Mouse (Mus musculus): ENCODE measurements around the gene Slc30a1.

The Slc30a1 gene

DNA sequence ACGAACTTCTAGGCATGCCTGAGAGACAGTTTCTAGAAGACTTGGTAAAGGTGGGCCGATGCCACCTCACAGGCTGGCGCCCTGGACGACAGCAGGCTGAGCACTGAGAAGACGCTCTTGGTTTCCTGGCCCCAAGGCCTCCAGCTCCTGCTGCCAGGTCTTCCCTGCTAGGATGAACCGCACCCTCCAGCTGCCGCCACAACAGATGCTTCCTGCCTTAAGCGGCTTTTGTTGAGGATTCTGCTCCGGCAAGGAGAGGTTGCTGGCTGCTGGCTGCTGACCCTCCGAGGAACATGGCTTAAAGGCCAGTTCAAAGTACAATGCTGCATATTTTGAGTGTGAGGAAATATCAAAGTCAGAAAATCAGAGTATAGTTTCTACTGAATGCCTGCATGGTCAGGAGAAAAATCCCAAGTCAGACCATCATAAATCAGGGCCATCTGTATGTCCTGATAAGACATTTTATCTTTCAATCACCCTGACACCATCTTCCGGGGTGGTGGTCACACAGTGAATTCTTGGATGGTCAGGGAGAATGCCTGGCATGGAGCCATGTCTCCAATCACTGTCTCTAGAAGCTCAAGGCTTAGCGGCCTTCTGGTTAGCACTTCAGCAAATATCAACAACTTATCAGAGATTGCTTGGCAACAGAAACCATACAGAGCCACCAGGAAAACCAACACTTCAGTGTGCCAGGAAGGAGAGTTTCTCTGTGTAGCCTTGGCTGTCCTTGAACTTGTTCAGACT lies 9.6 kb upstream of the Slc30a1 start:
- WGBS, result 77% methylated on average over 12 of the region's 12 CpGs

DNA sequence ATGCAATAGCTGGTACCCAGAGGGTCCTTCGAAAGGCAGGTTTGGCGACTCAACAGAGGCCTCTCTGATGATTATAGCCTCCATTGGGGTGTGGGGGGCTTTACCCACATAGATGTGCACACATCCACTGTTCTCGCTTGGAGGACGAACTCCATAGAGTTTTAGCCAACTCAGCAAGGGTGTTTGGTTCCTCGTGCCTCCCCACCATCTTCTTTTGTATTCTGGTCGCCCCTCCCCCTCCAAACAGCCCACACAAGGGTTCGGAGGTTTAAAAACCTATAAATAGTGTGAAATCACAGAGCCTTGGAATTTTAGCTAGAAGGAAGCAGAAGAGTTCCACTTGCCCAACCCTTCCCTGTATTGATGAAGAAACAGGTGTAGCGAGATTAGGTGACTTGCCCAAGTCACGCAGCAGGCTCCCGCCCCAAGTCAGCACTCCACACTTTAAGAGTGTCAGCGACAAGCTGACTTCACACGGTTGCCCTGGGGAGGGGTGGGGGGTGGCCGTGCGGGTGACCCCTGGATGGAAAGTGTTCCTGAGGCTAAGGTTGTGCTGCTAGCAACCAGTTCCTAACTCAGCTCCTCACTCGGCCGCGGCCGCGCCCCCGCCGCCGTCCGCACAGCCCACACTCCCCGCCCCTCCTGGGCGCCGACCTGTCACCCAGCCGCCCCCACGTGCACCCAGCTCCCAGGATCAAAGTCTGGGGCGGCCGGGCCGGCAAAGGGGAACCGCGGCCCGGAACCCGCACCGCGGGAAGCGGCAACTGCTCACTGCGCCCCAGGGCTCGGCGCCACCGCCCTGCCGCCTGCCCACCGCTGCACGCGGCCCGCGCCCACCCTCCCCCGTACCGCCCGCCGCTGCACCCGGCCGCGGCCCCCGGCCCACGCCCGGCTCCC lies 682 bp upstream of the Slc30a1 start:
- 5% methylated on average over 39 of the region's 58 CpGs for WGBS

DNA sequence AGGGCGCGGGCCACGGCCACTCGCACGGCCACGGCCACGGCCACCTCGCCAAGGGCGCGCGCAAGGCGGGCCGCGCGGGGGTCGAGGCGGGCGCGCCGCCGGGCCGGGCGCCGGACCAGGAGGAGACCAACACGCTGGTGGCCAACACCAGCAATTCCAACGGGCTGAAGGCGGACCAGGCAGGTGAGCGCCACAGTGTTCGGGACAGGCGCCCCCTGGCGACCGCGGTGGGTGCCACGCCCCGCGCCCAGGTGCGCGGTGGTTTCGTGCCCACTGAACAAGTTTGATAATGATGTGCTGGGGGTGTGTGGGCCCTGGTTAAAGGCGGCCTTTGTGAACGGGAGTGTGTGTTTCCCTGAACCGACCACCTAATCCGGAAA lies 854 bp downstream of the Slc30a1 start:
- under 1% methylated on average over 43 of the region's 43 CpGs for WGBS

DNA sequence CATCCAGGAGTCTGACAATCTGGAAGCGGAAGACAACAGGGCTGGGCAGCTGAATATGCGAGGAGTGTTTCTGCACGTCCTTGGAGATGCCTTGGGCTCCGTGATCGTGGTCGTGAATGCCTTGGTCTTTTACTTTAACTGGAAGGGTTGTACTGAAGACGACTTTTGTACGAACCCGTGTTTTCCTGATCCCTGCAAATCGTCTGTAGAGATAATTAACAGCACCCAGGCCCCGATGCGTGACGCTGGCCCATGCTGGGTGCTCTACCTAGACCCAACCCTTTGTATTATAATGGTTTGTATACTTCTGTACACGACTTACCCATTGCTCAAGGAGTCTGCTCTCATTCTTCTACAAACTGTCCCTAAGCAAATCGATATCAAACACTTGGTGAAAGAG lies 2.3 kb downstream of the Slc30a1 start:
- WGBS, result 79% methylated on average over 15 of the region's 15 CpGs

DNA sequence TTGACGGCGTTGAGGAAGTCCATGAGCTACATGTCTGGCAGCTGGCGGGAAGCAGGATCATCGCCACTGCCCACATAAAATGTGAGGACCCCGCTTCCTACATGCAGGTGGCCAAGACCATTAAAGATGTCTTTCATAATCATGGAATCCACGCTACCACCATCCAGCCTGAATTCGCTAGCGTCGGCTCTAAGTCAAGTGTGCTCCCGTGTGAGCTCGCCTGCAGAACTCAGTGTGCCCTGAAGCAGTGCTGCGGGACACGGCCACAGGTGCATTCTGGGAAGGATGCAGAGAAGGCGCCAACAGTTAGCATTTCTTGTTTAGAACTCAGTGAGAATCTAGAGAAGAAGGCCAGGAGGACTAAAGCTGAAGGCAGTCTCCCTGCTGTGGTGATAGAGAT lies 2.7 kb downstream of the Slc30a1 start:
- WGBS, result 80% methylated on average over 14 of the region's 14 CpGs

DNA sequence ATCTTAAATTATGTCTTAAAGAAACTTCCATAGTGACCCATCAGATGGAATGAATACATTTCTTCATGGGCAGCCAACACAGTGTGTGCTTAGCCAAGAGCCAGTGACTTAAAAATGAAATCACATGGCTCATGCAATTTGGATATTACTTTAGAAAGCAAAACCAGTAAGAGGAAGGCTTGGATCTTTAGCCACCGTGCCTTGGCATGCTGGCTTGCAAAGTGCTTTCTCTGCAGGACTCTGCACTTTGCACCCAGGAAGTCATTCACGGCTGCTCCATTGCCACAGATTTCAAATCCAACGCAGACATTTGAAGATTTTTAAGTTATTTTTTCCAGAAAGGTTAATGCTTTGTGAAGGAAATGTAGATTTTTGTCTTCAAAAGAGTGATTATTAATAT lies 4.1 kb downstream of the Slc30a1 start:
- WGBS, result 46% methylated on average over 3 of the region's 3 CpGs

DNA sequence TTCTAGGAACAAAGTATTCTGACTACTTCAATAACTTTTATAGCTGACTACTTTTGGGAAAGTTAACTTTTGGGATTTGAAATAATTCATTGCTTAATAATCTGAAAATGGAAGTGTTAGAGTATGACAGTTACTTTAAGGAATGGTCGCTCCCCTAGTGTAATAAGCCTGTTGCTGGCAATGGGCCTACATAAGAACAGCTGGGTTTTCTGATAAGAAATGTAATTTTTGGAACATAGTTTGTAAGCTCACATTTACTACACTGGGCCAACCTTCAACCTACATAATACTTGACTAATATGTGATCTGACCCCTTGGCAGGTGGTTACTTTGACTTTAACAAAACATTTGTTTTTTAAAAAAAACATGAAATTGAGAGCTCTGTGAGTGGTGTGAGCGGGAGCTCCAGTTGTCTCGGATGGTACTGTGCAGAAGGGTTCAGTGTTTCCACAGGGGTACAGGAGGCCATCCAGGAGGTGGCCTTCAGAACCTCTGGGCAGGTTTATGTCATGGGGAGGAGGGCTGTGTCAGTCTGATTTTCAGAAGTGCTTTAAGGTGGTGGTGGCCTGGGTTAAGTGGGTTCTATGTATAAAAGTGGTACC lies 4.6 kb downstream of the Slc30a1 start:
- WGBS, result 60% methylated on average over 3 of the region's 3 CpGs

DNA sequence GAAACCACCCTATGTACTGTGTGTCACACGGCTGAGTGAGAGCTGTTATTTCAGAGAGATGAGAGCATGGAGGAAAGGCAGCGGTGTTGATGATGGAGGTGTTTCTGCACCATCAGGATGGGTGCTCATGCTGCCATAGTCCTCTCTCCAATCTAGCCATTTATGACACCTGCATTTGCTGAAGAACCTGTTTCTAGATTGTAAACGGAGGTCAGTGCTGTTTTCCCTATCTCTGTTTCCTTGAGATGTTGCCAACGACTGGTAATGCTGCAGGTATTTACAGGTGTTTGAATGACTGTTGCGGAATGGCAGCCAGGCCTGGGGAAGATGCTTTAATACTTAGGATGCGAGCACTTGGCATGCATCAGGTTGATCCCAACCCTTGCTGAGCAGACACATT lies 8.1 kb downstream of the Slc30a1 start:
- WGBS, result 85% methylated on average over 6 of the region's 6 CpGs

DNA sequence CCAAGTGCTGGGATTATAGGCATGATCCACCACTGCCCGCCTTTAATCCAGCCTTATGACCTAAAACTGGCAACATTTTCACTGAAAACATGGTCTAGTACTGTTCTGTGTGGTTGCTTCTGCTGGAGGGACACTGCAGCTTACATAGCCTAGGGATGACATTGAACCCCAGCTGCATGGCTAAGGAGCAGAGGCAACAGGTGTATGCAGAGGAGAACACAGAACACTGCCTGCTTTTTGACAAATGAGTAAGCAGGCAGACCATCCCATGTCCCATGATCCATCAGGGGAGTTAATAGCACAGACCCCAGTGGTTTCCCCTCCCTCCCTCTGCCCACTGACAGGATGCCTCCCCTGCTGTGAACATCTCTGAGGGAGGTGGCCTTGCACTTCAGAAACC lies 9.0 kb downstream of the Slc30a1 start:
- 79% methylated on average over 1 of the region's 1 CpGs for WGBS

DNA sequence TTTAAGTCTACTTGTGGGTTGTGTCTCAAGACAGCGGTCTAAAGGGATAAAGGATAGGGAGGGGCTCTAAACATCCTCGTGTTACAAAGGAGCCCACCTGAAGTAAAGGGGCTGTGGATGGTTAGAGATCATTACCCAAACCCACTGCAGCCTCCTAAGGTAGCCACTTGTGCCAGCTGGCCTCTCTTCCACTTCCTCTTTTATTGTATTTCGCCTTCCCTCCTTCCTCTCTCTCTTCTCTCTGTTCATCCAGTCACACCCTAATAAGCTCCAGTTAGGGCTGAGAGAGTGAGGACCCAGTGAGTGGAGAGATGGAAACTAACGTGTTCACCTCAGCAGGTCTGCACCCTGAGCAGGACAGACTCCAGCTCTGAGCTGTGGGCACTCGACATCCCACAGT lies 10.3 kb downstream of the Slc30a1 start:
- WGBS, result 71% methylated on average over 5 of the region's 5 CpGs

DNA sequence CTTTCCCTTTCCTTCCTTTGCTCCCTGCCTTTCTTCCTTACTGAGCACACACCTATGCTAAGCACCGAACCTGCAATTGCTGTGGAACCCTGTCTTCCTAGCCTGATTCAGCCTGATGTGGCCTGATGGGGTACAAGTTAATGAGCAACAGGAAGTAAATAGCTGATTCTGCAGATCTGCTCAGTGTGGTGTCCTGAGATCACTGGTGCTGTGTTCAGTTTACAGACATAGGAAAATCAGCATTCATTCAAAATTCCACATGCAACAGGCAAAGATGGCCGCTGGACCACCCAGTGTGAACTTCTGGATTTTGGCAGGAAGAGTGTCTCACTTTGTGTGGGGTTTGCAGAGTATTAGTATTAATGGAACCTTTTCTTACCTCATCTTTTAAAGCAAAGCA lies 12.8 kb downstream of the Slc30a1 start:
- WGBS, result 84% methylated on average over 2 of the region's 2 CpGs

DNA sequence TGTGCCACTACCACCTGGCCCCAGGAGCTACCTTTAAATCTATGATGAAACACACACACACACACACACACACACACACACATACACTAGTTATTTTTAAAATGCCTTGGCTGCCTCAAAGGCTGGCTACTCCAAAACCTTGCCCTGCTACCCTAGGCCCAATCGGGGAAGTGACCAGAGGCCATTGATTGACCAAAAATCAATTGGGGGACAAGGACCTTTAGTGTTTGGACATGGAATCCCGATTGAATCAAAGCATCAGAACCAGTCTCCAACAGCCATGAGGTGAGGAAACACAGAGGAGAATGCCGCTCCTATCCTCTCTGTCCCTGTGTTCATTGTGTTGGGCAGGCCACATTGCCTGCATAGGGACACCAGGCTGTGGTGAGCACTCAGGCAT lies 15.1 kb downstream of the Slc30a1 start:
- WGBS, result 93% methylated on average over 3 of the region's 3 CpGs

DNA sequence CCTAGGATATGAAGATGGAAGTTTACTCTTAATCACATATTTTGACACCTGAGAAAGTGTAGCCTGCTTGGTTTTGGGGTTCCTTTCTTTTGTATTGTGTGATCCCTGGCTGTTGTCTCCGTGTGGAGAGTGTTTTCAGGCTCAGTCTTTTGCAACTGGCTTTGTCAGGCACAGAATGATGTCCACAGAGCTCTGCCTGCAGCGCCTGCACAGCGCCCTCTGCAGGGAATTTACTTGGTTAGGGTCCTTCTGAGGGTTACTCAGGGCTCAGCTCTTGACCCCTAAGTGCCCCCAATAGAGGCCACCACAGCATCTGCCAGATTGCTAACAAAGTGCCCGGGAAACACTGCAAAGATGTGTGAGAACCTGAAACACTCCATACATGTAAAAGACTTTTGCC lies 18.9 kb downstream of the Slc30a1 start:
- WGBS, result 71% methylated on average over 4 of the region's 4 CpGs

DNA sequence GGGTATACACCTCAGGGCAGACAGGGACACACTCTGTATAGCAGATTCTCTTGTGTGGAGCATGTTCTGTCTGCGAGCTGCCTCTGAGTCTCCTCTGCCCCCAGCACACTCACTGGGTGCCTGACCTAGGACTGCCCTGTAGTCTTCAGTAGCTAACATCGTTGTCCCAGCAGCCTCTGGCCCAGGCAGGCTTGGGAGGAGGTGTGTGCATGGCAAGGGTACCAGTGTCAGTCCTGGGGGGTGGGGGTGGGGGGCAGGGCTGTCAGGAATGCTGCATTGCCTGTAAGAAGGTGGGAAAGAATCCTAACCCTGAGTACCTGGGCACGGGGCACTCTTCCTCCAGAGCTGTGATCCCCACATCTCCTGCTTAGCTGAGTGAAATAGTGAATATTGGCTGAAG lies 20.1 kb downstream of the Slc30a1 start:
- 80% methylated on average over 3 of the region's 3 CpGs for WGBS

DNA sequence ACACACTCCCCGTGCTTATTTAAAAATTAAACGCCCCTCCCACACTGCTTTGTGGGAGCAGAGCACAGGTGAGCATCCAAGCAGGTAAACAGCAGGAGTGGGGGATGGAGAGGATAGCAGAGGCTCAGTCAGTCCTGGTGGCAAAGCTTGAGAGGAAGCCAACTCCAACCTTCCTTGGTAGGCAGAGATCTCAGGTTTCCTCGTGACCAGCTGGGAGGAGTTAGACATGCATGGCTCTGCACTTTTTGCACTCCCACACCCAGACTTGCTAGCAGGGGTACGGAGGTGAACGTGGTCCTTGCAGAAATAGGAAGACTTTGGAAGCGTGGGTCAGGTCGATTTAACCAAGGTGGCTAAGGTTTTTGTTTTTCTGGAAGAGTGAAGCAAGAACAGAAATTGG lies 21.8 kb downstream of the Slc30a1 start:
- WGBS, result 76% methylated on average over 7 of the region's 7 CpGs

DNA sequence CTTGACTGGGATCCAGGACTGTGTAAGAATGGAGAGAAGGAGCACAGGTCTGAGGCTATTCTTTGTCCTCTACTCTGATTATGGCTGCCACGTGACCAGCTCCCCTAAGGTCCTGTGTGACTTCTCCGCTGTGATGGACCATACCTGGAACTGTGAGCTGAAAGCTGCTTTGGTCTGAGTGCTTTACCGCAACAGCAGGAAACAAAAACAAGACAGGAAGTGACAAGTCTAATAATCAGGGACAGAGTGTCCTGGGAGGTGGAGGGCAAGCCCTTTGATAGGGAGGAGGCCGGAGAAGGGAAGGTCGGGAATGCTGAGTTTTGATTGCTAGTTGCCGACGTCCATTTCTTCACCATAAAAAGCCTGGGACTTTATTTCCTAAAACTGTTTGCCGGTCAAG lies 22.5 kb downstream of the Slc30a1 start:
- 77% methylated on average over 8 of the region's 8 CpGs for WGBS

DNA sequence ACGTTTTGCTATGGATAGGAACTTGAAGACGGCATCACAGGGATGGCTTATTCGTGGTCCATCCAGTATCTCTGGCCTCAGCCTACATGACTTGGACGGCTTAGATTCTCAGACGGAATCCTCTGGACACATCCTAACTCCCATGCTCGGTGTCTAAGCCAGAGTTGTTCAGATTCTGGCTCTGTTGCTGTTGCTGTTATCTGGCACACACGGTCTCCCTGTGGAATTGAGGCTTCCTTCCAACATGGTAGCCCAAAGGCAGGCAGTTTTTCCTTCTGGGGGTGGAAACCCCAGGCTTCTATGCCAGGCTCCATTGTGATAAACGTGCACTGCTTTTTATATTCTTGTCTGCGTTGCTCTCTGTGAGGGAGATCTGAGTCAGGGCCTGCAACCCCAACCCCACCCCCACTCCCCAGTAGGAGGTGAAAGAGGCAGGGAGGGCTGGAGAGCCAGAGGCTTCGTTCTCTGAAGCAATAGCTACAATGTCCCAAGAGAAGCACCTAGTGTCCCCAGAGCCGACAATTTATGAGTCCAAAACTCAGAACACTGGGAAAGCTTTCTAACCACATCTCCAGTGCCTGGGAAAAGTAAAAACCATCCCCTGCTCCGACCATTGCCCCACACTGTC lies 23.4 kb downstream of the Slc30a1 start:
- WGBS, result 63% methylated on average over 12 of the region's 12 CpGs

DNA sequence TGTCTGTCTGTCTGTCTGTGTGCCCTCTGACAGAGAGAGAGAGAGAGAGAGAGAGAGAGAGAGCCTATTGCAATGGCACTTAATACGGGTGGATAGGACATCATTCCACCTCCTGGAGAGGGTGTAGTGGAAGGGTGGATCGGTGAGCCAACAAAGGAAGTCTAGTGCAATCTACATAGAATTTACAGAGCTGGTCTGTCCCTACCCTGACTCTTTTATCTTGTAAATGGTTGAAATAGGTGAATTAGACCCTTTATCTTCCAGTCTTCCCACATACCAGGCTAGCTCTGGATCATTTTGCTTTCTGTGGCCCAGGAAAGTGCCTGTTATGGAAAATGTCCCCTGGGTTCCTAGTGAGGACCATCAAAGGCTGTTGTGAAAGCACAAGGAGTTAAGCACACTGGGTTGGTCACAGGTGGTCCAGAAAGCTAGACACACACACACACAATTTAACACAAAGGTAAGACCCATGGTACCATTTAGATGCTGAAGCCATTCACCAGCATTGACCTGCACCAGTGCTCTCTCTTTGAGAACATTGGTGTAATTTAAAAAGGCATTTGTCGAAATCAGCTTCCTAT lies 24.0 kb downstream of the Slc30a1 start:
- WGBS, result 81% methylated on average over 3 of the region's 3 CpGs

DNA sequence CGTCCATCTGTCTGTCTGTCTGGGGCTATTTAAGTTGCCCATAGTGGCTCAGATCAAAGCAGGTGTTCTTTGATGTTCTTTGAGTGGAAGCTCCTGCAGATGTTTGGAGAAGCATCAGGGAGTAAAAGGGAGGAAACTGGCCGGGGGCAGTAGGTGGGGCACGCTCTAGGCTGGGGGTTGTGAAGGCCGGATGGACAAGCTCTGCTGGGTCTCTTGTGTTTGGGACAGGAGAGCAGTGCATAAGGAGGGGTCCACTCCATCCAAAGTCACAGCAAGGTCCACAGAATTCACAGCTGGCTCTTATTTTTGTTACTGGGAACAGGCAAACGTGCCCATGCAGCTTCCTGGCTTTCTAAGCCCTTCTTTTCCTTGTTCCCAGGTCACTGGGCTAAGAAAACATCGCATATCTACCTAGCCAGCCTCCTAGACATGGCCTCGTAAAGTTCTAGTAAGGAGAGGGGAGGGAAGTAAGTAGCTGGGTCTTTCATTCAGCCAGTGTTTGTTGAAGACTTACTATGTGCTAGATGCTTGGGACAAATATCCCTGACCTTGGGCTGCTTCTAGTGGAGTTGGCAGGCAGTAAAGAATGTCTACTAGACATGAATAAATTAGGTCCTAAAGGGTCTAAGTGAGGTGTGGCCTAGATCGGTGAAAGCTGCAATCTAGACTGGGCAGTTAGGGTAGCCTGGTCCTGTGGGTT lies 25.9 kb downstream of the Slc30a1 start:
- 76% methylated on average over 8 of the region's 8 CpGs for WGBS

DNA sequence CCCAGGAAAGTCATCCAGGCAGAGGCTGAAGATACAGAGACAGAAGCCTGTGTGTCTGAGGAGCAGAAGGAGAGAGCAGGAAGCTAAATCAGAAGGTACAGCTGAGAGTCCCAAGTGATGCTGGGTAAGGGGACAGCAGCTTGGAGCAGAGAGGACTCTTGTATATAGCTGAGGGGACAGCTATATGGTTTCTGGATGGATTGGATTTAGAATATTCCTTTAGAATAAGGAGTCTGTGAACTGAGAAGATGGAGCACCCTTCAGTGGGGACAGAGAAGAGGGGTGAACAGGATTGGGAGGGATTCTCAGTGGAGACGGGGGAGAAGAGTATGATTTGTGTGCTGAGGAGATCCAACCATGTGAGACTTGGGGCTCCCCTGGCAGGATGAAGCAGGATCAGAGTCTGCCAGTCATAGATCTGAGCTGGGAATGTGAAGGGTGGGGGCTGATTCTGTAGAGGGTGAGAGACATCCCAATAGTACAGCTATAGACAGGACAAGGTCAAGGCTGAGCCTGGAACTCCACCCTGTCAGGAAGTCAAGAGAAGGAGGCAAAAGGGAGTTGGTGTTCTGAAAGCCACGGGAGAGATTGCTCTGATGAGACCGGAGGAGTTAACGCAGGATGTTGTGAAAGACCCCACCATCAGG lies 26.5 kb downstream of the Slc30a1 start:
- 79% methylated on average over 4 of the region's 4 CpGs for WGBS

DNA sequence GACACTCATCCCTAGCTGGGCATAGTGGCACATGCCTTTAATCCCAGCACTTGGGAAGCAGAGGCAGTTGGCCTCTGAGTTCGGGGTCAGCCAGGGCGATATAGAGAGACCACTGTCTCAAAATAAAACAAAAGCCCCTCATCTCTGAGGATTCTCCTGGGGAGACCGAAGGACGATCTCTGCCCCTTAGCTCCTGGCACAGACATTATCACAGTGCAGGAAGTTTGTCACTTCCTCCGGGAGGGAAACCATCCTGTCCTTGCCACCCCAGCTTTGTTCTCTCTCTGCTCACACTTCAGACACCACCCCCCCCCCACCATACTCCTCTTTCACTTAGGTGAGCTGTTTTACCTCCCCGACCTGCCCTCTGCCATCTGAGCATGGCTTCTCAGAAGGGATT lies 37.1 kb downstream of the Slc30a1 start:
- WGBS, result 78% methylated on average over 6 of the region's 6 CpGs
